Comparison of ENCODE assay signal across 8 mouse cellular contexts in genomic region chr7:45654424-45655047, GRCm38 (mm10). TPM values are rescaled to one million over a fixed set of nuclear protein-coding genes. Genes with fewer than 3 reads are reported as not detected.
A peak's percentile ranks its signal among the peaks of the same experiment; 100 is the strongest.
DNase-seq lines count a peak whose midpoint lies in the region; ATAC-seq lines count a peak whose summit lies in the region.

No protein-coding gene starts in this region.

- H3K27me3 ChIP-seq in heart, embryonic 12.5 days (replicated peaks): 0 out of 2 replicates have a peak, but pooled peaks cover 2% of the 10 kb centered on the region
- H3K27me3 ChIP-seq in intestine, embryonic 14.5 days (replicated peaks; ENCODE audit: control insufficient read depth, insufficient read depth, low read length): no peaks in the 10 kb centered on the region
- H3K27me3 ChIP-seq in midbrain, embryonic 16.5 days (ENCODE audit: control insufficient read depth, insufficient read depth, low read depth, low read length): no peaks in the 10 kb centered on the region

- H3K27ac ChIP-seq in heart, embryonic 12.5 days (ENCODE audit: poor library complexity, severe bottlenecking): no peak overlapping the region
- no peak overlapping the region for H3K27ac ChIP-seq in brown adipose tissue, adult 24 weeks (replicated peaks; ENCODE audit: low read depth, low read length)
- H3K27ac ChIP-seq in intestine, embryonic 14.5 days (ENCODE audit: low read depth): 0 out of 2 replicates have a peak overlapping the region, but pooled peaks have one; percentile 11
- H3K27ac ChIP-seq in midbrain, embryonic 16.5 days (ENCODE audit: low read length): no peak overlapping the region

- DNase-seq in heart, postnatal 25 days (ENCODE audit: low spot score): no peak
- no peak for DNase-seq in intestine, embryonic 14.5 days (ENCODE audit: low spot score)
- DNase-seq in cerebellum, adult 11-12 months: no peak
- no peak for DNase-seq in layer of hippocampus, postnatal 14 days (ENCODE audit: low spot score in 2 of 2)
- no peak for DNase-seq in gastrocnemius, postnatal 4 days (ENCODE audit: low spot score in 2 of 2)

- no peaks in the 10 kb centered on the region for H3K36me3 ChIP-seq in heart, embryonic 12.5 days
- H3K36me3 ChIP-seq in intestine, embryonic 14.5 days (ENCODE audit: control insufficient read depth, insufficient read depth, low read length): no peaks in the 10 kb centered on the region
- H3K36me3 ChIP-seq in midbrain, embryonic 16.5 days (ENCODE audit: control insufficient read depth, insufficient read depth, low read length): no peaks in the 10 kb centered on the region

- no peak overlapping the region for H3K9ac ChIP-seq in heart, embryonic 12.5 days
- H3K9ac ChIP-seq in intestine, embryonic 14.5 days (ENCODE audit: low read length): no peak overlapping the region
- no peak overlapping the region for H3K9ac ChIP-seq in midbrain, embryonic 16.5 days (ENCODE audit: low read depth, low read length)

- 20% methylated on average over 17 of the region's 17 CpGs for WGBS in heart, embryonic 12.5 days
- WGBS in intestine, embryonic 14.5 days: 36% methylated on average over 17 of the region's 17 CpGs
- WGBS in midbrain, embryonic 16.5 days: 27% methylated on average over 17 of the region's 17 CpGs

- peaks cover 7% of the 10 kb centered on the region; the same call in 1 of the 2 replicates for H3K9me3 ChIP-seq in heart, embryonic 12.5 days (replicated peaks)
- no peaks in the 10 kb centered on the region for H3K9me3 ChIP-seq in intestine, embryonic 14.5 days (ENCODE audit: control insufficient read depth, low read length)
- H3K9me3 ChIP-seq in midbrain, embryonic 16.5 days (replicated peaks; ENCODE audit: control insufficient read depth, low read length, poor library complexity, severe bottlenecking): no peaks in the 10 kb centered on the region

- peak; percentile 46; the same call in 1 of the 2 replicates for ATAC-seq in heart, embryonic 12.5 days (ENCODE audit: insufficient number of reproducible peaks, low FRiP score)
- ATAC-seq in intestine, embryonic 14.5 days (replicated peaks; ENCODE audit: low FRiP score, low TSS enrichment, low read depth): peak; percentile 65
- 0 out of 2 replicates have a peak, but pooled peaks have one; percentile 51 for ATAC-seq in midbrain, embryonic 16.5 days

- intact Hi-C loops in heart, postnatal 25 days (cut with DNase I): no loop called here

- H3K4me2 ChIP-seq in heart, embryonic 12.5 days: peak overlapping the region; percentile 54
- peak overlapping the region; percentile 30; the same call in 1 of the 2 replicates for H3K4me2 ChIP-seq in intestine, embryonic 14.5 days (ENCODE audit: low read length)
- peak overlapping the region; percentile 26 for H3K4me2 ChIP-seq in midbrain, embryonic 16.5 days (ENCODE audit: low read length)

- no peak overlapping the region; the same call in 1 of the 2 replicates for H3K4me3 ChIP-seq in heart, embryonic 12.5 days
- peak overlapping the region; percentile 40; the same call in 1 of the 2 replicates for H3K4me3 ChIP-seq in brown adipose tissue, adult 24 weeks (ENCODE audit: insufficient read depth, low read depth, low read length)
- H3K4me3 ChIP-seq in intestine, embryonic 14.5 days (ENCODE audit: low read depth, low read length): no peak overlapping the region
- H3K4me3 ChIP-seq in midbrain, embryonic 16.5 days (ENCODE audit: low read depth, low read length): no peak overlapping the region

- H3K4me1 ChIP-seq in heart, embryonic 12.5 days (replicated peaks): peaks cover 15% of the 10 kb centered on the region
- H3K4me1 ChIP-seq in brown adipose tissue, adult 24 weeks (ENCODE audit: control insufficient read depth, insufficient read depth, insufficient read length, low read length): no peaks in the 10 kb centered on the region
- peaks cover 3% of the 10 kb centered on the region for H3K4me1 ChIP-seq in intestine, embryonic 14.5 days (replicated peaks; ENCODE audit: control insufficient read depth, insufficient read depth, low read length)
- peaks cover 6% of the 10 kb centered on the region; the same call in 1 of the 2 replicates for H3K4me1 ChIP-seq in midbrain, embryonic 16.5 days (ENCODE audit: control insufficient read depth, insufficient read depth, low read length)

RNA-seq across cellular contexts. Expression of gene Fut2, which starts 11.7 kb away (rescaled TPM):
- 0.77 TPM in 2 replicates for polyA plus RNA-seq in heart, embryonic 12.5 days (2016; fragmentation: Nextera tagmentation; extraction: Ambion mirVana)
- total RNA-seq in heart, postnatal 25 days (2021): under 1 TPM; 0.47 to 0.78 TPM
- polyA plus RNA-seq in brown adipose tissue, adult 24 weeks (2012; ENCODE audit: insufficient read depth, insufficient read length, missing spikeins): not detected in 2 replicates
- polyA plus RNA-seq in intestine, embryonic 14.5 days (2014; fragmentation: Nextera tagmentation; extraction: Ambion mirVana): 7.9 and 8.3 TPM in 2 replicates
- polyA plus RNA-seq in midbrain, embryonic 16.5 days (2015; fragmentation: Nextera tagmentation; extraction: Ambion mirVana): 0.16 TPM in 2 replicates
- under 1 TPM; 0.30 to 0.67 TPM for total RNA-seq in layer of hippocampus, postnatal 14 days (2021)
- total RNA-seq in gastrocnemius, postnatal 4 days (2021): not detected

RNA-seq across cellular contexts. Expression of gene Mamstr, which starts 14.8 kb away (rescaled TPM):
- 3.3 and 5.4 TPM in 2 replicates for polyA plus RNA-seq in heart, embryonic 12.5 days (2016; fragmentation: Nextera tagmentation; extraction: Ambion mirVana)
- total RNA-seq in heart, postnatal 25 days (2021): 1 to 10 TPM; 6.0 to 8.4 TPM
- polyA plus RNA-seq in brown adipose tissue, adult 24 weeks (2012; ENCODE audit: insufficient read depth, insufficient read length, missing spikeins): 1.5 TPM in 1 of 2 replicates, not detected in the other
- polyA plus RNA-seq in intestine, embryonic 14.5 days (2014; fragmentation: Nextera tagmentation; extraction: Ambion mirVana): 5.1 and 6.8 TPM in 2 replicates
- polyA plus RNA-seq in midbrain, embryonic 16.5 days (2015; fragmentation: Nextera tagmentation; extraction: Ambion mirVana): 3.4 and 4.6 TPM in 2 replicates
- 1 to 10 TPM; 1.7 to 1.8 TPM for total RNA-seq in layer of hippocampus, postnatal 14 days (2021)
- 100 to 1,000 TPM; 170 to 187 TPM for total RNA-seq in gastrocnemius, postnatal 4 days (2021)

RNA-seq across cellular contexts. Expression of gene Rasip1, which starts 27.2 kb away (rescaled TPM):
- polyA plus RNA-seq in heart, embryonic 12.5 days (2016; fragmentation: Nextera tagmentation; extraction: Ambion mirVana): 36.1 and 38.1 TPM in 2 replicates
- 10 to 100 TPM; 26.3 to 33.6 TPM for total RNA-seq in heart, postnatal 25 days (2021)
- polyA plus RNA-seq in brown adipose tissue, adult 24 weeks (2012; ENCODE audit: insufficient read depth, insufficient read length, missing spikeins): 4.3 and 9.3 TPM in 2 replicates
- polyA plus RNA-seq in intestine, embryonic 14.5 days (2014; fragmentation: Nextera tagmentation; extraction: Ambion mirVana): 7.7 and 9.1 TPM in 2 replicates
- 17.2 and 18.5 TPM in 2 replicates for polyA plus RNA-seq in midbrain, embryonic 16.5 days (2015; fragmentation: Nextera tagmentation; extraction: Ambion mirVana)
- total RNA-seq in layer of hippocampus, postnatal 14 days (2021): 10 to 100 TPM in 1 of 2 experiments, 1 to 10 TPM in 1; 9.3 to 10.3 TPM
- total RNA-seq in gastrocnemius, postnatal 4 days (2021): 10 to 100 TPM; 23.0 to 25.6 TPM

RNA-seq across cellular contexts. Expression of gene Ntn5, which starts 29.3 kb away (rescaled TPM):
- polyA plus RNA-seq in heart, embryonic 12.5 days (2016; fragmentation: Nextera tagmentation; extraction: Ambion mirVana): not detected in 2 replicates
- total RNA-seq in heart, postnatal 25 days (2021): under 1 TPM; 0.14 to 0.29 TPM
- not detected in 2 replicates for polyA plus RNA-seq in brown adipose tissue, adult 24 weeks (2012; ENCODE audit: insufficient read depth, insufficient read length, missing spikeins)
- polyA plus RNA-seq in intestine, embryonic 14.5 days (2014; fragmentation: Nextera tagmentation; extraction: Ambion mirVana): 0.80 and 0.83 TPM in 2 replicates
- 0.23 and 0.71 TPM in 2 replicates for polyA plus RNA-seq in midbrain, embryonic 16.5 days (2015; fragmentation: Nextera tagmentation; extraction: Ambion mirVana)
- total RNA-seq in layer of hippocampus, postnatal 14 days (2021): under 1 TPM; 0.67 to 0.94 TPM
- total RNA-seq in gastrocnemius, postnatal 4 days (2021): 1 to 10 TPM in 1 of 2 experiments, under 1 TPM in 1; 0.88 to 1.3 TPM

RNA-seq across cellular contexts. Expression of gene Izumo1, which starts 32.9 kb away (rescaled TPM):
- 0.35 and 0.65 TPM in 2 replicates for polyA plus RNA-seq in heart, embryonic 12.5 days (2016; fragmentation: Nextera tagmentation; extraction: Ambion mirVana)
- under 1 TPM; 0.21 to 0.39 TPM for total RNA-seq in heart, postnatal 25 days (2021)
- 0.63 TPM in 1 of 2 replicates, not detected in the other for polyA plus RNA-seq in brown adipose tissue, adult 24 weeks (2012; ENCODE audit: insufficient read depth, insufficient read length, missing spikeins)
- 0.13 and 0.27 TPM in 2 replicates for polyA plus RNA-seq in intestine, embryonic 14.5 days (2014; fragmentation: Nextera tagmentation; extraction: Ambion mirVana)
- not detected in 2 replicates for polyA plus RNA-seq in midbrain, embryonic 16.5 days (2015; fragmentation: Nextera tagmentation; extraction: Ambion mirVana)
- under 1 TPM in 1 of 2 experiments, not detected in 1; 0.23 TPM for total RNA-seq in layer of hippocampus, postnatal 14 days (2021)
- under 1 TPM; 0.34 to 0.36 TPM for total RNA-seq in gastrocnemius, postnatal 4 days (2021)
